Mouse (Mus musculus): Measurements from ENCODE around the gene Lpar1.

DNA sequence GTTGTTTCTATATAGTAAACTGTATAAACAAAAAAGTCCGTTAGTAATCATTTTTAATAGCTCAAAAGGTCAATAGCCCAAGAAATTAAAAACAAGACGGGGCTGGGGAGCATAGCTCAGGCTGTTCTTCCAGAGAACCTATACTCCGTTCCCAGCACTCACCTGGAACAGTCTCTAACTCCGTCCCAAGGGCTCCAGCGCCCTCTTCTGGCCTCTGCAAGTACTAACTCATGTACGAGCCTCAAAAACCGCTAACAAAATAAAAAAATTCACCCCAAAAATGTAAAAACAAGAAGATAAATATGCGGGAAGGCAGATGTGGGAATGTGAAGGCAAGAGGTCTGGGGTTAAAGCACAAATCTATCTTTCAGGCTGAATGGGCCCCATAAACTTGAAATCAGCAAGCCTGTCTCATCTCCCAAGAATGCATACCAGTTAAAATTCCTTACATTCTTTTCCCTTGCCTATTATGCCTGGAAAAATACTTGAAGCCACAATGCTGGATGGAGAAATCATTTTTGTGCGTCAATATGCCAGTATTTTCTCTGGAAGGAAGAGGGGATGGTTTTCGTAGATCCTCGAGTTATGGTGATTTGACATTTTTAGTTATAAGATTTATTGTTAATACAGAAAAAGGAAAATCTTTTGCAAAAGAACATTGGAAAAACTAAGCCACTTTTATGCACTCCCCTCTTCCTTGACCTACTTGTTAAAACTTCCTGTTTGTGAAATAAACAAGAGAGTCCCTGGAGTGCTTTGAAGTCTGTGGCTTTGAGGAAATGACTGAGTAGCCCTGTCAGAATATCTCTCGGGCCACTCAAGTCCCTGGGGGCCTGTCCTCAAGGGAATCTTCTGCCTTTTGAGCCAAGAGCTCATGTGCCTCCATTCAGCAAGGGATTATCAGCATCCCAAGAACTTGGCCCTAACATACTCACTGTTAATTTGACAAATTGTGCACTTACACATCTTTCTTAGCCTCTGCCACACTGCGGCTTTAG is 140.2 kb downstream of the Lpar1 start:
- TF ChIP-seq CTCF (IDR thresholded peaks at IDR 0.05; ENCODE audit: borderline replicate concordance, insufficient read depth, low read depth, low read length) (no peak), POLR2A (IDR thresholded peaks at IDR 0.05; ENCODE audit: borderline replicate concordance, insufficient read depth, low read length) (no peak)

Data from cerebellum, adult 2 months (tissue).